21 mouse cellular contexts compared by ENCODE assay signal in genomic region chr4:84026144-84026543, GRCm38 (mm10).
DNase-seq lines count a peak whose midpoint lies in the region; ATAC-seq lines count a peak whose summit lies in the region.
"Had no signal": no experiment of that assay in that cellular context is flagged by ENCODE, and none has a peak within 500 bp of the region (broad histone marks: within the 10 kb centered on the region; RNA-seq: fewer than 3 reads in every experiment).

No protein-coding gene starts in this region.

- peak; percentile 40 for DNase-seq in adrenal gland, adult 2 months
- DNase-seq in adrenal gland, postnatal 4 days (ENCODE audit: low spot score in 2 of 2): no peak
- peak; percentile 93 for DNase-seq in heart, adult 11 months
- DNase-seq in heart, adult 8-10 months (ENCODE audit: low spot score): no peak
- peak; percentile 17 for DNase-seq in adrenal gland, postnatal 10 days
- no peak for DNase-seq in frontal cortex, postnatal 36 days (ENCODE audit: low spot score in 2 of 2)
- no peak for DNase-seq in midbrain, embryonic 11.5 days (ENCODE audit: low spot score, missing footprints)
- DNase-seq: cerebellum, adult 18-20 months; gastrocnemius, postnatal 36 days; kidney, adult 8-10 months; kidney, postnatal 36 days; layer of hippocampus, adult 9-11 months; lung, adult 18-20 months; right cerebral cortex, postnatal 14 days; thymus, postnatal 4 days had no signal

- H3K36me3 ChIP-seq in midbrain, embryonic 11.5 days (ENCODE audit: control insufficient read depth, insufficient read depth, low read length): no peaks in the 10 kb centered on the region
- H3K36me3 ChIP-seq: forebrain, embryonic 12.5 days; G1E; limb, embryonic 10.5 days had no signal

- H3K4me1 ChIP-seq in midbrain, embryonic 11.5 days (ENCODE audit: control insufficient read depth, insufficient read depth, low read length): peaks cover 2% of the 10 kb centered on the region; the same call in 1 of the 2 replicates

- WGBS in midbrain, embryonic 11.5 days: 81% methylated on average over 8 of the region's 8 CpGs

- no peak overlapping the region for H3K27ac ChIP-seq in midbrain, embryonic 11.5 days (ENCODE audit: low read depth, low read length)
- H3K27ac ChIP-seq: forebrain, embryonic 12.5 days; left cerebral cortex, adult 2 months; limb, embryonic 10.5 days had no signal

- no peak overlapping the region for H3K4me2 ChIP-seq in midbrain, embryonic 11.5 days
- H3K4me2 ChIP-seq: forebrain, embryonic 12.5 days had no signal

- no peaks in the 10 kb centered on the region for H3K27me3 ChIP-seq in midbrain, embryonic 11.5 days (ENCODE audit: control insufficient read depth, insufficient read depth, low read length)
- H3K27me3 ChIP-seq: forebrain, embryonic 12.5 days had no signal

- ATAC-seq in megakaryocyte progenitor cell, adult 5-6 weeks (replicated peaks; ENCODE audit: poor library complexity): 0 out of 2 replicates have a peak, but pooled peaks have one; percentile 24
- no peak for ATAC-seq in midbrain, embryonic 11.5 days (ENCODE audit: low FRiP score)
- ATAC-seq: midbrain, embryonic 16.5 days had no signal

- H3K4me3 ChIP-seq in midbrain, embryonic 11.5 days (ENCODE audit: low read depth, low read length): no peak overlapping the region
- H3K4me3 ChIP-seq: forebrain, embryonic 12.5 days; left cerebral cortex, adult 2 months; limb, embryonic 10.5 days had no signal

- H3K9me3 ChIP-seq in midbrain, embryonic 11.5 days (ENCODE audit: control insufficient read depth, low read length): no peaks in the 10 kb centered on the region; the same call in 1 of the 2 replicates
- H3K9me3 ChIP-seq: forebrain, embryonic 12.5 days; limb, embryonic 10.5 days had no signal

- no peak overlapping the region for H3K9ac ChIP-seq in midbrain, embryonic 11.5 days (ENCODE audit: low read length)
- H3K9ac ChIP-seq: forebrain, embryonic 12.5 days had no signal

Comparison
In these comparisons a context has a peak if more than half of its experiments do, and no peak if none do; other contexts are left out.
1. DNase-seq: peak in adrenal gland, adult 2 months (single experiment), heart, adult 11 months (single experiment) and adrenal gland, postnatal 10 days (single experiment); none in adrenal gland, postnatal 4 days (0 of 2), heart, adult 8-10 months (single experiment), frontal cortex, postnatal 36 days (0 of 2) and midbrain, embryonic 11.5 days (single experiment).